Mouse (Mus musculus) ES-Bruce4 (cell line): ENCODE data around the gene B4galnt1. TPM values are rescaled to one million over a fixed set of nuclear protein-coding genes. Genes with fewer than 3 reads are reported as not detected.

Source experiments
- H3K27ac ChIP-seq: 2 replicates; pipeline ENCODE4 v1.5.1; 2012; ENCODE audit warnings: low read length, inconsistent platforms; ENCODE audit not compliant: insufficient read depth
- H3K27me3 ChIP-seq: 2 replicates; pipeline ENCODE4 v1.6.1; 2012; ENCODE audit warnings: mild to moderate bottlenecking, low read length, inconsistent platforms; ENCODE audit not compliant: control insufficient read depth, poor library complexity, insufficient read depth, severe bottlenecking
- H3K36me3 ChIP-seq: 2 replicates; pipeline ENCODE4 v1.6.1; 2012; ENCODE audit warnings: inconsistent platforms, mild to moderate bottlenecking, low read length, moderate library complexity; ENCODE audit not compliant: control insufficient read depth, poor library complexity, insufficient read depth, severe bottlenecking
- H3K4me1 ChIP-seq: one replicate; pipeline ENCODE4 v1.8.1; 2011; ENCODE audit warnings: low read length; ENCODE audit not compliant: control insufficient read depth, insufficient read depth
- H3K4me3 ChIP-seq: 2 replicates; pipeline ENCODE4 v1.5.1; 2011; ENCODE audit warnings: low read depth, mild to moderate bottlenecking, low read length
- H3K9ac ChIP-seq: 2 replicates; pipeline ENCODE4 v1.6.1; 2012; ENCODE audit warnings: low read depth, mild to moderate bottlenecking, inconsistent platforms; ENCODE audit not compliant: poor library complexity, severe bottlenecking
- H3K9me3 ChIP-seq: replicated peaks from 2 replicates; pipeline ENCODE4 v1.6.1; 2012; ENCODE audit warnings: mild to moderate bottlenecking, low read length, inconsistent platforms; ENCODE audit not compliant: control insufficient read depth, poor library complexity, insufficient read depth, severe bottlenecking
- CTCF ChIP-seq: IDR thresholded peaks from one replicate; pipeline ENCODE4 v1.8.1; 2011; ENCODE audit warnings: low read depth, low read length
- EP300 ChIP-seq: IDR thresholded peaks from 2 replicates; pipeline ENCODE4 v1.6.1; 2011; ENCODE audit warnings: low read depth, low read length; ENCODE audit not compliant: insufficient read depth
- POLR2A ChIP-seq: IDR thresholded peaks from one replicate; pipeline ENCODE4 v1.8.1; 2011; ENCODE audit warnings: low read length; ENCODE audit not compliant: insufficient read depth
- polyA plus RNA-seq: library from polyadenylated mRNA; stranded (reverse); fragments of >200 nt; gene quantifications from 2 replicates; pipeline ENCODE4 v1.2.4, GENCODE M21; 2011; ENCODE audit warnings: low read depth; ENCODE audit not compliant: missing spikeins, insufficient read depth, insufficient read length

B4galnt1 gene
- polyA plus RNA-seq, 1 experiment, result 7.7 TPM

- peak overlapping the region; percentile 89 for H3K4me3 ChIP-seq
- no peaks in the 10 kb centered on the region for H3K27me3 ChIP-seq
- no peaks in the 10 kb centered on the region for H3K9me3 ChIP-seq
- TF ChIP-seq EP300 (no peak), CTCF (no peak), POLR2A (no peak)
- peaks cover 6% of the 10 kb centered on the region for H3K4me1 ChIP-seq
- peak overlapping the region; percentile 93 for H3K9ac ChIP-seq
- no peak overlapping the region for H3K27ac ChIP-seq
- no peaks in the 10 kb centered on the region for H3K36me3 ChIP-seq
Observed at GRCm38 (mm10) chr10:127187371-127188078, 22.5 kb downstream of the B4galnt1 start.

- H3K9me3 ChIP-seq, result no peaks in the 10 kb centered on the region
- peak overlapping the region; percentile 89 for H3K4me3 ChIP-seq
- H3K4me1 ChIP-seq, result peaks cover 6% of the 10 kb centered on the region
- peak overlapping the region; percentile 93 for H3K9ac ChIP-seq
- TF ChIP-seq CTCF, result no peak
- TF ChIP-seq EP300, result no peak
- TF ChIP-seq POLR2A, result no peak
- no peaks in the 10 kb centered on the region for H3K27me3 ChIP-seq
- no peak overlapping the region for H3K27ac ChIP-seq
- no peaks in the 10 kb centered on the region for H3K36me3 ChIP-seq
Observed at GRCm38 (mm10) chr10:127188079-127188453, 23.0 kb downstream of the B4galnt1 start.

- Histone ChIP-seq H3K27ac (no peak overlapping the region), H3K36me3 (no peaks in the 10 kb centered on the region), H3K9me3 (no peaks in the 10 kb centered on the region), H3K9ac (peak overlapping the region; percentile 93), H3K27me3 (no peaks in the 10 kb centered on the region), H3K4me1 (peaks cover 6% of the 10 kb centered on the region), H3K4me3 (peak overlapping the region; percentile 89)
- no peak for TF ChIP-seq EP300
- no peak for TF ChIP-seq POLR2A
- no peak for TF ChIP-seq CTCF
Observed at GRCm38 (mm10) chr10:127188465-127189115, 23.6 kb downstream of the B4galnt1 start.

GRCm38 (mm10) chr10:127189116-127189650 lies 24.2 kb downstream of the B4galnt1 start:
- Histone ChIP-seq H3K27ac (no peak overlapping the region), H3K9me3 (no peaks in the 10 kb centered on the region), H3K4me3 (peak overlapping the region; percentile 76), H3K4me1 (peaks cover 6% of the 10 kb centered on the region), H3K36me3 (no peaks in the 10 kb centered on the region), H3K27me3 (no peaks in the 10 kb centered on the region), H3K9ac (peak overlapping the region; percentile 93)
- TF ChIP-seq CTCF (no peak), EP300 (no peak)

- Histone ChIP-seq H3K4me3 (peak within 1 kb of the TSS; percentile 76), H3K4me1 (peaks cover 3% of the 10 kb centered on the region)
Observed at GRCm38 (mm10) chr10:127189651-127190381, 24.8 kb downstream of the B4galnt1 start, which contains the start of gene Arhgef25. Gene Arhgef25 (minus strand): TSS chr10:127190083.

More at GRCm38 (mm10) chr10:127189651-127190381, 24.8 kb downstream of the B4galnt1 start, which contains the start of gene Arhgef25:
- Histone ChIP-seq H3K9me3 (no peaks in the 10 kb centered on the region), H3K27ac (peak within 1 kb of the TSS; percentile 24; the same call in 1 of the 2 replicates), H3K9ac (peak within 1 kb of the TSS; percentile 93), H3K27me3 (no peaks in the 10 kb centered on the region), H3K36me3 (no peaks in the 10 kb centered on the region)
- TF ChIP-seq POLR2A (no peak), CTCF (no peak), EP300 (no peak)
